Mouse (Mus musculus): ENCODE data around the gene Rgs10. TPM values are rescaled to one million over a fixed set of nuclear protein-coding genes. Genes with fewer than 3 reads are reported as not detected.

The Rgs10 gene
- total RNA-seq (2021) = 10 to 100 TPM; 43.4 to 44.1 TPM
- long read RNA-seq, experiment 1, transcript Rgs10-201 (5 exons, 880 nt) = major isoform, 12 of 23 reads
- long read RNA-seq, experiment 1, partial matches to known transcripts = 0 of 23 reads
- long read RNA-seq, experiment 1, other reads (novel, unspliced or antisense) = 11 of 23 reads
- long read RNA-seq, experiment 2, transcript Rgs10-201 (5 exons, 880 nt) = major isoform, 24 of 35 reads
- long read RNA-seq, experiment 2, partial matches to known transcripts = 5 of 35 reads
- long read RNA-seq, experiment 2, other reads (novel, unspliced or antisense) = 6 of 35 reads

DNA sequence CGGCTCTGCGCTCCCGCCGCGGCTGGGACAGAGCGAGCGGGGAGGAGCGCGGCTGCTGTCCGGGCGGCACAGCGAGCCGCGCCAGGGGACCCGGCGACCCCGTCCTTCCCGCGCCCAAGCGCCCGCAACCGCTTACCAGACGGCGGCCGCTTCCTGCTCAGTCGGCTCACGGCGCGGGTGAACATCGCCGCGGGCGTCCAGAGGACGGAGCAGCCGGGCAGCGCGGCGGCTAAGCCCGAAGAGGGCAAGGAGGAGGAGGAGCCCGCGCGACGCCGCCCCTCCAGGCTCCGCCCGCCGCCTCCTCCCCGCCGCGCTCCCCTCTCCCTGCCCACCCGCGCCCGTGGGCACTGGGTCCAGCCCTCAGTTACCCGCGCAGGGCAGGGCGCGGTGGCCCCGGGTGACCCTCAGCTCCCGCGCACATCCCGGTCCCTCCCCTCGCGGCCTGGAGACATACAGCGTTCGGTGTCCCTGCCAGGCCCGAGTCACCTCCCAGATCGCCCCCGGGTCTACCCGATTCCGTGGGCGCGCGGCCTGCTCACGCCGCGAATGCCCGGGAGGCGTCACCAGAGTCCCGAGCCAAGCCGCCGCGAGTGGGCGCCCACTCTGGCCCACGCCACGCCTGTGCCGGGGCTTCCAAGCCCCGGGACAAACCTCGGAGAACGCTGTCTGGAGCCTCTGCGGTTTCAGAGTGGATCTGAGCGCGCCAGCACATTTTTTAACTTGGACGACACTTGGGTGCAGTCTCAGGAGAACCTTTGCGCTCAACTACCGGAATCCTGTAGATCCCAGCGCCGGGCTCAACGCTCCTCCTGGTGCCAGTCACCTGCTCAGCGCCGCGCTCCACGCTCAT, at the start of gene Rgs10:
Gene Rgs10, minus strand, starts transcription at position 829 of the 850 bp plus-strand sequence.
- TF ChIP-seq CTCF (conservative IDR thresholded peaks at IDR 0.05) = 0 out of 2 replicates have a peak, but pooled peaks have one; percentile 17
- H3K4me3 ChIP-seq = peak within 1 kb of the TSS; percentile 64
- H3K27ac ChIP-seq = peak within 1 kb of the TSS; percentile 62

DNA sequence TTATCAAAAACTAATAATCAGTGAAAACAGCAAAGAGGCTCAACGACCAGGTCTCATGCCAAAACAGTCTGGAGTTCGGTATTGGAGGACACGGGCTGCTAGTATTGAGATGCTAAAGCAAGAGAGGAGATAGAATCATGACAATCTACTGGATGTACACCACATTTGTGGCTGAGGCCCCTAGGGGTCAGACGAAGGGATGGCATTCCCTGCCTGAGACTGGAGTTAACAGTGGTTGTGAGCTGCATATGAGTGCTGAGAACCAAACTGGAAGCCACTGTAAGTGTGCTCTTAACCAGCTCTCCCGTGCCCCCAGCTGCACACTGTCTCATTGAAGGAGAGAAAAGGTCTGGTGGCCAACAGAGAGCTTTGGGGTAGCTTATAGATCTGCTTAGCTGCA, 43.8 kb upstream of the Rgs10 start:
- no peak for DNase-seq (ENCODE audit: low spot score in 2 of 2)
- TF ChIP-seq CTCF (conservative IDR thresholded peaks at IDR 0.05) = peak; percentile 40
- peak overlapping the region; percentile 76 for H3K4me3 ChIP-seq

More for the DNA sequence above, at the start of gene Rgs10:
- peak in 1 of 2 experiments; percentile 29 for DNase-seq (ENCODE audit: low spot score in 2 of 2)

DNA sequence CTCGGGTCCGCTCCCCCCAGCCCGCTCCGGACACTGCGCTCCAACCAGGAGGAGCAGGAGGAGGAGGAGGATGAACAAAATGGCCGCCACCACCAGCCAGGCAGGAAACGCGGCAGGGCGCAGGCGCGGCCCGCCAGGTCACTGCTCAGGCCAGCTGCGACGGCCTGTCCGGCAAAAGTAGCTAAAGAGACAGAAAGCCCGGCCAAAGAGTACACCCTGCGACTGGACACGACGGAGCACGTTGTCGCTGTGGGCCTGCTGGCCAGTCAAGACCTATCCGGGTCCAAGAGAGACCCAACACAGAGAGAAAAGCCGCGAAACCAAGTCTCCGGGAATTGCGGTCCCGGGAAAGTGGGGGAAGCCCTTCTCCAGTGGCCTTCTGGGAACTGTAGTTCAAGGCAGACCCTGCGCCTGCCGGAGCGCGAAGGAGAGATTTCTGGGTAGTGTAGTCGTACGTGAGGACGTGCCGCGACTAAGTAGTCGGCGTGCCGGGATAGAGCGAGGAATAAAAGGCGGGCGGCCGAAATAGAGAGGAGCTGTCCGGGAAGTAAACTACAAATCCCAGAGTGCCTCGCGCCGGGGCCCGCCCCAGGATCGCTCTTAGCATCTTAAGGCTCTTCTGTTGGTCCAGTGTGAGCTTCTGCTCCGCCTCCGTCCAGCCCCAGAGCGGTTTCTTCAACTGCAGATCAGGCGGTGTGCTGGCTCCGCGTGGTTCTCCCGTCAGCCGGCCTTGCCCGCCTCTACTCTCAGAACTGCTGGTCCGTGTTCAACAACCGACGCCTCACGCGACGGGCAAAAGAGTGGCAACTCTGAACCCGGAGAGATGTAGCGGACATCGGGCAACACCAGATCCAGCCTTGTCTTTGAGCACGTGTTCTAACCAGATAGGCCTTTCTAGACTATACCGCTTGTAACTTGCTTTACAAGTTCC, 43.0 kb upstream of the Rgs10 start, which contains the start of gene Tial1:
Gene Tial1, minus strand, starts transcription at position 433 of the 931 bp plus-strand sequence.
- DNase-seq (ENCODE audit: low spot score in 2 of 2) = peak; percentile 98 to 99
- Histone ChIP-seq H3K4me3 (peak within 1 kb of the TSS; percentile 76), H3K27ac (peak within 1 kb of the TSS; percentile 97)
- TF ChIP-seq CTCF (conservative IDR thresholded peaks at IDR 0.05) = no peak

More for the DNA sequence above, 43.8 kb upstream of the Rgs10 start:
- no peak overlapping the region for H3K27ac ChIP-seq

DNA sequence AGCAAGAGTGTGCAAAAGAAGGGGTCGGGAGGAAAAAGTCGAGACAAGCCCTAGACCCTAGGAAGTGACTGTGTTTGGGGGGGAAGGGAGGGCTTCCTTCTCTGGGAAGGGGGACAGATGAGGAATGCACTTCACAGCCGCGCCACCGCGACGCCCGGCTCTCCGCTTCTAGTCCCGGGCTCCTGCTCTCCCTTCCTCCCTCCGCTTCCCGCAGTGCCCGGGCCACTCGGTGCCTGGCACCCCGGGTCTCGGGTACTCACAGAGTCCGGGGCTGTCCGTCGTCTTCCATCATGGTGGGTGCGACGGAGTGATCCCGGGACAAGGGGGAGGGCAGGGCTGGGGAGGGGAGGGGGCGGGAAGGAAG, 42.3 kb upstream of the Rgs10 start:
- H3K27ac ChIP-seq = peak overlapping the region; percentile 97
- TF ChIP-seq CTCF (conservative IDR thresholded peaks at IDR 0.05) = no peak
- H3K4me3 ChIP-seq = peak overlapping the region; percentile 76
- peak; percentile 10 to 14 for DNase-seq (ENCODE audit: low spot score in 2 of 2)

DNA sequence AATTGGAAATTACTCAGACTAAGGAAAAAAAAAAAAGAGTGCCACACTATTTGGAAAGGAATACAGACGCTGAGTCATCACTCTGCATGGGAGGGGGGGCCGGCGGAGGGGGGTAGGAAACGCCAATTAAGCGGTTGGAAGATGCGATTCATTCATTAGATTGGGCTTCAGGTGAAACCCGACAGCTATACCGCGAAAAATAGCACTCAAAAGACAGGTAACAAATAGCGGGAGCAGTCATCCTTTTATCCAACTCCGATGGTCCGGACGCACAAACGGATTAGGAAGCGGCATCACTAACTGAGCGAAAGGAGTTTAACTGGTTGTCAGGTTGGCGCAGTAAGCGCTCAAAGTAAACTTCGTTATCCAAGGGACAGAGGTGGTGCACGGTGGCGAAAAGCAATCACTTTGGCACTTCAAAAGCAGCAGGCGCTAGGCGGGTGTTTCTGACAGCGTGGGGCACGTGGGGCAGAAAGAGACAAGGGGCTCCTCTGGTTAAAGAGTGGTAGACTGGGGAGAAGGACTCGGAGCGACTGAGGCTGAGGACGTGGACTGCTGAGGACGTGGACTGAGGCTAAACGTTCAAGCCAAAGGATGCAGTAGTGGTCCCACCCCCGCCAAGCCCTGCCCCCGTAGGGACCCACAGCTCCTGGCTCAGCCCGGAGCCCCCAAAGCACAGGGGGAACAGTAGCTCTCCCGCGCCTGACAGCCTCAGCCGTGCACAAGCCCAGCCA, 41.7 kb upstream of the Rgs10 start:
- H3K27ac ChIP-seq = peak overlapping the region; percentile 97
- peak; percentile 12 to 23 for DNase-seq (ENCODE audit: low spot score in 2 of 2)
- no peak for TF ChIP-seq CTCF (conservative IDR thresholded peaks at IDR 0.05)
- peak overlapping the region; percentile 76 for H3K4me3 ChIP-seq

DNA sequence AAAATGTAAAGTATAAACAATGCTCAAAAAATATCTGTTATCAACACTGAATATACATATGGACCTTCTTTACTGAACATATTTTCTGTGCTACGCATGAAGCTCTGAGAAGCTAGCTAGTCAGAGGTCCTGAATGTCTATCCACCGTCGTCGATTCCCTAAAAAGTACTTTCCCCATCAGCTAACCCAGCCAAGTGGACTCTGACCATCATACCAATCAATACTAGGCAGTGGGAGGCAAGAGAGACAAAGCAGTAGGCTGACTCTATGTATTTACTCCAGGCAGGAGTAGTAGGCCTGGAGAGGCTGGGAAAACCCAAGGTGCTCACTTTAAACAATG, 41.2 kb upstream of the Rgs10 start:
- Histone ChIP-seq H3K27ac (no peak overlapping the region), H3K4me3 (peak overlapping the region; percentile 76)
- TF ChIP-seq CTCF (conservative IDR thresholded peaks at IDR 0.05) = no peak
- DNase-seq (ENCODE audit: low spot score in 2 of 2) = no peak

DNA sequence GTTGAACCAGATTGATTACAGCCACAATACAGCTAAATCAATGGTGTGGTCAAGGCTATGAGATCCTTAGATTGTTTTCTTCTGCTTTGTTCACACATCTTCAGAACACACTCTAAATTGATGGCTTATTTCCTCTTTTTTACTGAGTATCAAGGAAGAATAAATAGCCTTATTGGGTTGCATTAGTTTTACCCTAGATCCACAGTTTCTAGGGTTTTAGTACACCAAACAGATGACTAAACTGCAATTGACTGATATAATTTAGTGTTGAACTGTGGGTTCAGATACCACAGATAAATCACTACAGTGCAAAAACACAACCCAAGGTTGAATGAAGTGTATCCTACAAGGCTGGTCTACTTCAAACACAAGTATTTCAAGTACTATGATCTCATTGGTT, 39.5 kb upstream of the Rgs10 start:
- Histone ChIP-seq H3K4me3 (no peak overlapping the region), H3K27ac (no peak overlapping the region)
- no peak for DNase-seq (ENCODE audit: low spot score in 2 of 2)
- TF ChIP-seq CTCF (conservative IDR thresholded peaks at IDR 0.05) = no peak

DNA sequence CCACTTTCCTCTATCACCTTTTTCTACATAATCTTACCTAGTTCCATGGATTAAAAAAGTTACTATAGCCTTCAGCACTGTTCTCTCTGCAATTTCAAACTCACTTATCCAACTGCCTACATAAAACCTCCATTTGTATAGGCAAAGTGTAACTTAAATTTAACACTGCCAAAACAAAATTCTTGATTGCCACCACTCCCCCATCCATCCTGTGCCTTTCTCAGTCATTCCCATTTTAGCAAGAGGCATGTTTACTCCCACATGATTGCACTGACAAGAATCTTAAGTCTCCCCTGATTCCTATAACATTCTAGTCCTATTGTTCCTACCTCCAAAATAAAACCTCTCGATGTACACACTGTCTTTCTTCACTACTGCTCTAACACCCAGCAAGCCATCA, 34.2 kb upstream of the Rgs10 start:
- DNase-seq (ENCODE audit: low spot score in 2 of 2) = no peak

DNA sequence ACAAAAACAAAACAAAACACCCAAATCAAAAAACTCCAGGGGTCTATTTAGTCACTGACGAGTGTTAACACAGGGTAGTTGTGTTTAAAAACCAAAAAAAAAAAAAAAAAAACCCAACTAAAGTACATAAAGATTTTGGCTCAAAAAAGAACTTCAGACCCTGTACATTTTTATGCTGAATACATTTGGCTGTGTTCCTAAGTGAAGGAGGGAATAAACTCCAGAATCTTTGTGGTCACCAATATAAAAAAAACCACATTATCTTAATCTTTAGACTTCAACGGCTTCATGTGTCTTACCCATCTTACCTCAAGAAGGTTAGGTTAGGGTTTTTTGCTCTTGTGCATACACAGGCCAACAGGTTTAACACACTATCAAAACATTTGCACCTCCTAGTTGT, 22.0 kb upstream of the Rgs10 start:
- TF ChIP-seq CTCF (conservative IDR thresholded peaks at IDR 0.05) = no peak
- DNase-seq (ENCODE audit: low spot score in 2 of 2) = no peak
- Histone ChIP-seq H3K27ac (no peak overlapping the region), H3K4me3 (no peak overlapping the region)

More for the DNA sequence above, 34.2 kb upstream of the Rgs10 start:
- no peak overlapping the region for H3K27ac ChIP-seq
- H3K4me3 ChIP-seq = no peak overlapping the region
- no peak for TF ChIP-seq CTCF (conservative IDR thresholded peaks at IDR 0.05)

DNA sequence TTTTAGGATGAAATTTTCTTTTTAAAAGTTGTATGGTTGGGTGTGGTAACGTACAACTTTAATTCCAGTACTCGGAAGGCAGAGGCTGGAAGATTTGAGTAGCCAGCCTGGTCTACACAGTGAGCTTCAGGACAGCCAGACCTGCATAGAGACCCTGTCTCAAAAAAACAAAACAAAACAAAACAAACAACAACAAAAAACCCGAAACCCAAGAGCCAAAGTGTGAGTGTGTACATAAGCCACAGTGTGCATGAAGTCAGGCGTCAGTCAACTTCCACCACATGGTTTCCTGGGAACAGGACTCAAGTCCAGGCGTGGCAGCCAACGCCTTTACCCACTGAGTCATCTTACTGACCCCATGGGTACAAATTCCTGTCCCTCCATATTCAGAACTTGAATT, 20.7 kb upstream of the Rgs10 start:
- no peak overlapping the region for H3K27ac ChIP-seq
- TF ChIP-seq CTCF (conservative IDR thresholded peaks at IDR 0.05) = no peak

DNA sequence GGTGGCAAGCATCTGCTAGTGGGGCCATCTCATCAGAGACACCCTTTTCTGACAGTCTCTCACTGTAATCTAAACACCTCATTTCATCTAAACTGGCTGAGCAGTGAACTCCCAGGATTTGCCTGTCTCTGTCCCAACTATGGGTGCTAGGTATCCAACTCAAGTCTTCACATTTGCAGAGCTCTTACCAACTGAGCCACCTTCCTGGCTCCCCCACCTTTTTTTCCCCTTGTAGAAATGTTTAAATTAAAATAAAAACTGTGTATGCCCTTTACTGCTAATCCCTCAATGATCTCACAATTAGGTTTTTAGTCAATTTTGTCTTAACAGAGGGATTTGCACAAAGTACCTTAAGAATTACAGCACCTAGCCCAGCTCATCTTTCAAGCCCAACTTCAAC, 19.6 kb upstream of the Rgs10 start:
- no peak for TF ChIP-seq CTCF (conservative IDR thresholded peaks at IDR 0.05)
- no peak for DNase-seq (ENCODE audit: low spot score in 2 of 2)
- no peak overlapping the region for H3K27ac ChIP-seq
- H3K4me3 ChIP-seq = no peak overlapping the region

More for the DNA sequence above, 20.7 kb upstream of the Rgs10 start:
- no peak for DNase-seq (ENCODE audit: low spot score in 2 of 2)
- H3K4me3 ChIP-seq = no peak overlapping the region

DNA sequence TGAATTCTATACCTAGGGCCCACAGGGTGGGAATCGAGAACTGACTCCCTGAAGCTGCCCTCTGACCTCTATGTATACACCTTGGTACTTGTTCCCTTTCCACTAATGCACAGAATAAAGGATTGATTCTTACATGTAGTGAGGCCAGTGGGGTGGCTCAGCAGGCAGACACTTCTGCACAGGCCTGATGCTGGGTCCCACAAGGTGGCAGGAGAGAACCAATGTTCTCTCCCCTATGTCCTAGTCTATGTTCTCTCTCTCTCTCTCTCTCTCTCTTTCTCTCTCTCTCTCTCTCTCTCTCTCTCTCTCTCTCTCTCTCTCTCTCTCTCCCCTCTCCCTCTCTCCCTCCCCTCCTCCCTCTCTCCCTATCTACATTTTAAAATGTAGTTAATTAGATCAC, 14.7 kb upstream of the Rgs10 start:
- peak; percentile 71 for TF ChIP-seq CTCF (conservative IDR thresholded peaks at IDR 0.05)
- peak in 1 of 2 experiments; percentile 35 for DNase-seq (ENCODE audit: low spot score in 2 of 2)
- Histone ChIP-seq H3K27ac (no peak overlapping the region), H3K4me3 (no peak overlapping the region)

All from layer of hippocampus, adult 2 months (tissue).